In genomic region chr7:49427843-49428242, GRCm38 (mm10) we compare ENCODE assay signal across 10 mouse cellular contexts.
DNase-seq lines count a peak whose midpoint lies in the region; ATAC-seq and TF ChIP-seq lines count a peak whose summit lies in the region.
"Had no signal": no experiment of that assay in that cellular context is flagged by ENCODE, and none has a peak within 500 bp of the region (broad histone marks: within the 10 kb centered on the region; RNA-seq: fewer than 3 reads in every experiment).

No protein-coding gene starts in this region.

- no peaks in the 10 kb centered on the region for H3K27me3 ChIP-seq in forebrain, postnatal 0 days (ENCODE audit: insufficient read depth, low read length)
- no peaks in the 10 kb centered on the region for H3K27me3 ChIP-seq in forebrain, embryonic 16.5 days (replicated peaks; ENCODE audit: control insufficient read depth, insufficient read depth, low read length)
- no peaks in the 10 kb centered on the region for H3K27me3 ChIP-seq in thymus, adult 2 months (ENCODE audit: control insufficient read depth, insufficient read depth, low read length)
- no peaks in the 10 kb centered on the region for H3K27me3 ChIP-seq in limb, embryonic 10.5 days (ENCODE audit: low read depth, poor library complexity, severe bottlenecking)
- H3K27me3 ChIP-seq in heart, embryonic 12.5 days (replicated peaks) = no peaks in the 10 kb centered on the region
- no peaks in the 10 kb centered on the region for H3K27me3 ChIP-seq in intestine, embryonic 16.5 days (replicated peaks; ENCODE audit: control insufficient read depth, insufficient read depth, low read length)
- H3K27me3 ChIP-seq: hindbrain, embryonic 15.5 days had no signal

- H3K4me3 ChIP-seq in forebrain, postnatal 0 days (ENCODE audit: low read depth, low read length) = no peak overlapping the region
- no peak overlapping the region for H3K4me3 ChIP-seq in forebrain, embryonic 16.5 days (replicated peaks; ENCODE audit: low read length)
- H3K4me3 ChIP-seq in thymus, adult 2 months (ENCODE audit: control insufficient read depth, insufficient read depth, low read length) = no peak overlapping the region
- no peak overlapping the region for H3K4me3 ChIP-seq in limb, embryonic 10.5 days
- H3K4me3 ChIP-seq in heart, embryonic 12.5 days = no peak overlapping the region
- H3K4me3 ChIP-seq in intestine, embryonic 16.5 days (ENCODE audit: low read length) = no peak overlapping the region
- H3K4me3 ChIP-seq: hindbrain, embryonic 15.5 days; myocyte had no signal

- WGBS in forebrain, postnatal 0 days = 52% methylated on average over 6 of the region's 6 CpGs
- WGBS in forebrain, embryonic 16.5 days = 52% methylated on average over 6 of the region's 6 CpGs
- WGBS in thymus, adult 2 months = 29% methylated on average over 6 of the region's 6 CpGs
- 54% methylated on average over 6 of the region's 6 CpGs for WGBS in limb, embryonic 10.5 days
- 39% methylated on average over 6 of the region's 6 CpGs for whole genome bisulfite sequencing in heart, embryonic 12.5 days
- WGBS in intestine, embryonic 16.5 days = 45% methylated on average over 6 of the region's 6 CpGs

- H3K9ac ChIP-seq in forebrain, postnatal 0 days = no peak overlapping the region
- H3K9ac ChIP-seq in forebrain, embryonic 16.5 days (replicated peaks; ENCODE audit: low read depth, low read length) = no peak overlapping the region
- H3K9ac ChIP-seq in heart, embryonic 12.5 days = no peak overlapping the region
- no peak overlapping the region for H3K9ac ChIP-seq in intestine, embryonic 16.5 days (ENCODE audit: low read depth, low read length)
- H3K9ac ChIP-seq: hindbrain, embryonic 15.5 days had no signal

- no peaks in the 10 kb centered on the region for H3K36me3 ChIP-seq in forebrain, postnatal 0 days (ENCODE audit: insufficient read depth)
- no peaks in the 10 kb centered on the region for H3K36me3 ChIP-seq in forebrain, embryonic 16.5 days (ENCODE audit: control insufficient read depth, insufficient read depth)
- no peaks in the 10 kb centered on the region for H3K36me3 ChIP-seq in thymus, adult 2 months (ENCODE audit: control insufficient read depth, insufficient read depth, low read length)
- H3K36me3 ChIP-seq in limb, embryonic 10.5 days = no peaks in the 10 kb centered on the region
- H3K36me3 ChIP-seq in heart, embryonic 12.5 days = no peaks in the 10 kb centered on the region
- no peaks in the 10 kb centered on the region for H3K36me3 ChIP-seq in intestine, embryonic 16.5 days (ENCODE audit: control insufficient read depth, insufficient read depth, low read length)
- H3K36me3 ChIP-seq: hindbrain, embryonic 15.5 days had no signal

- ATAC-seq in forebrain, postnatal 0 days = no peak
- no peak for ATAC-seq in forebrain, embryonic 16.5 days
- ATAC-seq in heart, embryonic 12.5 days (ENCODE audit: insufficient number of reproducible peaks, low FRiP score) = no peak
- ATAC-seq in intestine, embryonic 16.5 days = no peak

- H3K4me1 ChIP-seq in forebrain, postnatal 0 days (ENCODE audit: insufficient read depth) = no peaks in the 10 kb centered on the region
- H3K4me1 ChIP-seq in forebrain, embryonic 16.5 days (replicated peaks; ENCODE audit: control insufficient read depth, insufficient read depth, low read length) = peaks cover 5% of the 10 kb centered on the region; the same call in 1 of the 2 replicates
- H3K4me1 ChIP-seq in thymus, adult 2 months (replicated peaks; ENCODE audit: control insufficient read depth, insufficient read depth, low read length) = no peaks in the 10 kb centered on the region
- H3K4me1 ChIP-seq in limb, embryonic 10.5 days = no peaks in the 10 kb centered on the region
- H3K4me1 ChIP-seq in heart, embryonic 12.5 days (replicated peaks) = no peaks in the 10 kb centered on the region
- H3K4me1 ChIP-seq in intestine, embryonic 16.5 days (ENCODE audit: control insufficient read depth, insufficient read depth, low read length) = no peaks in the 10 kb centered on the region

- no peak overlapping the region for H3K27ac ChIP-seq in forebrain, postnatal 0 days (ENCODE audit: low read depth, low read length)
- H3K27ac ChIP-seq in forebrain, embryonic 16.5 days (ENCODE audit: low read length) = no peak overlapping the region
- no peak overlapping the region for H3K27ac ChIP-seq in thymus, adult 2 months (ENCODE audit: control insufficient read depth, insufficient read depth, low read length)
- H3K27ac ChIP-seq in limb, embryonic 10.5 days = no peak overlapping the region
- no peak overlapping the region for H3K27ac ChIP-seq in heart, embryonic 12.5 days (ENCODE audit: poor library complexity, severe bottlenecking)
- H3K27ac ChIP-seq in intestine, embryonic 16.5 days (ENCODE audit: low read length) = no peak overlapping the region
- H3K27ac ChIP-seq: hindbrain, embryonic 15.5 days had no signal

- TF ChIP-seq CTCF in forebrain, postnatal 0 days (IDR thresholded peaks at IDR 0.05; ENCODE audit: low read depth) = peak; percentile 75
- TF ChIP-seq CTCF in thymus, adult 2 months (IDR thresholded peaks at IDR 0.05; ENCODE audit: borderline replicate concordance, control insufficient read depth, extremely low read depth, insufficient read depth, low read length, poor library complexity) = no peak

- H3K9me3 ChIP-seq in forebrain, postnatal 0 days (ENCODE audit: low read length) = no peaks in the 10 kb centered on the region
- H3K9me3 ChIP-seq in forebrain, embryonic 16.5 days (ENCODE audit: control insufficient read depth, low read length) = no peaks in the 10 kb centered on the region
- H3K9me3 ChIP-seq in limb, embryonic 10.5 days (replicated peaks) = no peaks in the 10 kb centered on the region
- no peaks in the 10 kb centered on the region for H3K9me3 ChIP-seq in heart, embryonic 12.5 days (replicated peaks)
- H3K9me3 ChIP-seq in intestine, embryonic 16.5 days (ENCODE audit: control insufficient read depth, low read length) = no peaks in the 10 kb centered on the region
- H3K9me3 ChIP-seq: hindbrain, embryonic 15.5 days had no signal

- no peak overlapping the region for H3K4me2 ChIP-seq in forebrain, postnatal 0 days (ENCODE audit: low read depth)
- H3K4me2 ChIP-seq in forebrain, embryonic 16.5 days (ENCODE audit: low read length) = no peak overlapping the region
- H3K4me2 ChIP-seq in heart, embryonic 12.5 days = no peak overlapping the region
- no peak overlapping the region for H3K4me2 ChIP-seq in intestine, embryonic 16.5 days (ENCODE audit: low read depth, low read length)
- H3K4me2 ChIP-seq: hindbrain, embryonic 15.5 days had no signal

- TF ChIP-seq POLR2A in thymus, adult 2 months (IDR thresholded peaks at IDR 0.05; ENCODE audit: control insufficient read depth, extremely low read depth, insufficient read depth, low read length, poor library complexity) = no peak

- no peak for DNase-seq in forebrain, postnatal 0 days
- peak; percentile 29 for DNase-seq in thymus, adult 2 months
- no peak for DNase-seq in thymus, adult 18-20 months
- peak; percentile 50 for DNase-seq in limb, embryonic 10.5 days (ENCODE audit: low spot score)
- peak; percentile 55 for DNase-seq in thymus, postnatal 0 days (ENCODE audit: low spot score)

Comparison
In these comparisons a context has a peak if more than half of its experiments do, and no peak if none do; other contexts are left out.
1. DNase-seq: peak in thymus, adult 2 months (single experiment), limb, embryonic 10.5 days (single experiment) and thymus, postnatal 0 days (single experiment); none in forebrain, postnatal 0 days (single experiment) and thymus, adult 18-20 months (0 of 2).